Mouse (Mus musculus) heart, adult 9 months (tissue): ENCODE measurements at regions not wholly inside any gene's neighbourhood (a gene's known extent, or its start where the extent isn't known, plus 50 kb on each side); places are given as distances from the start of the nearest gene placed in this dataset.

Experiments
- DNase-seq, 2 experiments: peaks; one replicate each; pipeline ENCODE4 v3.0.0; 2022; ENCODE audit warnings: low spot score in 2 of 2

DNA sequence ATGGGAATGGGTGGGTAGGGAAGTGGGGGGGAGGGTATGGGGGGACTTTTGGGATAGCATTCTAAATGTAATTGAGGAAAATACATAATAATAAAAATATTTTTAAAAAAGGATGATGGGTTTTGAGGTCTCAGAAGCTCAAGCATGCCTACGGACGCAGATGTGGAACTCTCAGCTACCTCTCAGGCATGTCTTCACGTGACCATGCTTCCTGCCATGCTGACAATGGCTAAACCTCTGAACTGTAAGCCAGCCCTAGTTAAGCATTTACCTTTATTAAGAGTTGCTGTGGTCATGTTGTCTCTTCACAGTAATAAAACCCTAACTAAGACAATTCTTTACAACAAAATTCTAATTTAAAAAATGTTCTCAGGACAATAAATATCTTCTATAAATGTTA is 80.0 kb downstream of the Tex36 start:
- no peak for DNase-seq

GRCm38 (mm10) chr7:133518926-133519325 is 83.0 kb downstream of the Tex36 start:
- DNase-seq, result no peak

- no peak for DNase-seq
Observed at GRCm38 (mm10) chr7:133517576-133517975, 84.4 kb downstream of the Tex36 start.

GRCm38 (mm10) chr7:133510926-133511325 is 91.0 kb downstream of the Tex36 start:
- DNase-seq, result no peak

GRCm38 (mm10) chr7:133509486-133509885 is 92.5 kb downstream of the Tex36 start:
- no peak for DNase-seq

DNA sequence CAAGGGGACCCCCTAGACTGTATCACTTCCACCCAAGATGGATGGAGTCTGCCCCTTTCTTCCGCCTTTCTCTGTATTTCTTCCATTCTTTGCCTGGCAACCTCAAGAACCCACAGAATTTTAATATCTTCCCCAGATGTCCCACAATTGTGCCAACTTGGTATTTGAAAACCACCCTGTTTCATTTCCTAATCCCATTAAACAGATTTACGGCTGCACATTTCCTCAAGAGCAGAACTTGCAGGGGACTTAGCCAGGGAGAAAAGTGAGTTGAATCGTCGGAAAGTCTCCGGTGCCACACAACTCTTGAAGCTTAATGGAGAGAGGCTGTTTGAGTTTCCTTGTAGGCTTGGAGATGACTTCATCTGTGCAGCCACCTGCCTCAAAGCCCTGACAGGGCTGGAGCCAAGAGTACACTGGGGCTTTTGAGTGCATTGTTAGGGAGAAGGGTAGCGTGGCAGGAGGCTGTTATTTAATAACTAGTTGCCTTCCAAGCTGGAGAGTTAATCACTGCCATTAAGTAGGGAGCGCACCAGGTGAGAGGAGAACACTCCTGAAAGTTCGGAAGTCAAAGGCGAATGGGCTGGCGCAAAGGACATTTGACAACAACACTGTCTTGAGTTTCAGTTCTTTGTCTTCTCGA is 93.5 kb downstream of the Tex36 start:
- DNase-seq, result no peak

- DNase-seq, result no peak
Observed at GRCm38 (mm10) chr7:133505628-133506027, 96.3 kb downstream of the Tex36 start.

DNA sequence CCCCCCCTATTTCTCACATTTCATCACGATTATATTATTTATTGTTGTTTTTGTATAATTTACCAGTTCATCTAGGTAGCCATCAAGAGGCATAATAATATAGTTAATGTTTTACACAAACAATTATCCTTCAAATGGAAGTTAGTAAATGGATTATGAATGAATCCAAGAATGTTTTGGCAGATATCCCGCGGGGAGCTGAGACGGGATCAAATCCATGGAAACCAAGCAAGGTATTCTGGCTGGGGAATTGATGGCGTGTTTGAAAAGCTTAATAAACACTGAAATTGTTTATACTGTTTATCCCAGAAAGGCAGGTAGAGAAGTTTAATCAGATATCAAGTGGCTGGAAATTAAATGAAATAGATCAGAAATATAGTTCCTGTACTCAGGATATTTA is 98.0 kb downstream of the Tex36 start:
- no peak for DNase-seq

DNA sequence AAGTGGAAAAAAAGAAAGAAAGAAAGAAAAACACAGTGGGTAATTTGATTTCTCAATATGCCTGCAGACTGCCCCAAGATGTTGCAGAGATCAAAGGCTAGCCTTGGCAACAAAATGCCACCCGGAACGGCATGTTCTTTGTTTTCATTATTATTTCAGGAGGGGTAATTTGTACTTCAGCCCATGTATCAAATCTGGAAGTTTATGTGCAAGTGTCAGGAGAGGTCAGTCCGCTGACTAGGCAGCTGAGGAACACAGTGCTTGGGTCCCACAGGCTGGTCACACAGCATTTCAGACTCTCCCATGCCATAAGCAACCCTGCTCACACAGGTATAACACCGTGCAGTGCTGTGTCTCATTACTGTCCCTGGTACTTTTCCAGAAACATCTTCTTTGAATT is 99.2 kb downstream of the Tex36 start:
- DNase-seq, result no peak

DNA sequence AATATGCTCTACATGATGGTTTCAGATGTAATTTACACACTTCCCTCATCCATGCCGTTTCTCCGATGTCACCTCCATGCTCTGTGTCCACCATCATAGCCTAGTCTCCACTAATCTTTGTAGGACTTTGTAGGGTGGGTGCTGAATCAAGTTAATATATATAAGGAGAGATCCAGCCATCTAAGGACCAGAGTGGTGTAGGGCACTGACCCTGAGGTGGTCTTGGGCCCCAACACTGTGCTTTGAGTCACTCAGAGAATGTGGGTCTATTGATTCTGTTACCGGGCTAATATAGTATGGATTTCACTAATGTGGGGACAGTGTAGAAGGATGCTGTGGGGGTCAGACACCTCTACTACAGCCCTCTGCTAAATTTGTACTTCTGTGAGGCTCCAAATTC is 104.4 kb downstream of the Tex36 start:
- no peak for DNase-seq

DNA sequence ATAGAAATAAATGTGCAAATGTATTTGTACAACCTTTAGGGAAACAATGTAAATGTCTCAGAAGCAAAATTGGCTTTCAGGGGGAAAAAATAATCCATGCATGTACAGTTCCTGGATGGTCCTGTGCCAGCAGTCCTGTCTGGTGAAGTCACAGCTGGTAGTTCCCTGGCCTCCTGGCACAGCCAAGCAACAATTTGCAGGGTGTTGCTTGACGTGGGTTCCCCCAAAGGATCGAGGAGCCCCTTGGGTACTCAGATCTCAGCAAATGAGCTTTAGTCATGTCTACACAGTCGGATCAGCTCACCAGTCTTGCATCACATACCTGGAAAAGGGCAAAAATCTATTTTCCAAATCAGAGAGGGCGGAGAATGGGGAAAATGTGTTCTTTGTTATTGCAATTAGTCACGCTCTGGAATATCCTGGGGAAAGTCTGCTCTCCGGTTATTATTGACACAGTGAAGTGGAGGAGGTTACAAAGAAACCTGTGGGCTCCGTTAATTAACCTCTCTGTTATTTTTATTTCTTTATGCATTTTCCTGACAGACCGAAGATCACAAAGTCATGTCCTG is 106.9 kb downstream of the Tex36 start:
- DNase-seq, result no peak

GRCm38 (mm10) chr7:133494256-133494981 is 107.5 kb downstream of the Tex36 start:
- DNase-seq, result no peak

DNA sequence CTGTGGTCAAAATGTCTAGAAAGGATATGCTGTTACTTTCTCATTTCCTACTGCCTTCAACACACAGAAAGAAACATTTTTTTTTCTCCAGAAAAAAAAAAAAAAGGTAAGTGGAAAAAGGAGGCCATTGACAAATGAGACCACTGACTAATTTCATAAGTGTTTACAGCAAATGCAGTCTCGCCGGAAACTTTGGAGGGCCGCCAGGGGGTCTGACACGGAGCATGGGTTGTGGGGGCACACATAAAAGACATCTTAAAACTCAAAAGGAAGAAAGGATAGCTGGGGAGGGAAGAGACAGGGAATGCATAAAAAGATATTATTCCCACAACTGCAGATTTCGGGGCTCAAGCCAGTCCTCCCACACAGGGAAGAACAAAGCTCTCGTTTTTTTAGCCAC is 109.3 kb downstream of the Tex36 start:
- no peak for DNase-seq

DNA sequence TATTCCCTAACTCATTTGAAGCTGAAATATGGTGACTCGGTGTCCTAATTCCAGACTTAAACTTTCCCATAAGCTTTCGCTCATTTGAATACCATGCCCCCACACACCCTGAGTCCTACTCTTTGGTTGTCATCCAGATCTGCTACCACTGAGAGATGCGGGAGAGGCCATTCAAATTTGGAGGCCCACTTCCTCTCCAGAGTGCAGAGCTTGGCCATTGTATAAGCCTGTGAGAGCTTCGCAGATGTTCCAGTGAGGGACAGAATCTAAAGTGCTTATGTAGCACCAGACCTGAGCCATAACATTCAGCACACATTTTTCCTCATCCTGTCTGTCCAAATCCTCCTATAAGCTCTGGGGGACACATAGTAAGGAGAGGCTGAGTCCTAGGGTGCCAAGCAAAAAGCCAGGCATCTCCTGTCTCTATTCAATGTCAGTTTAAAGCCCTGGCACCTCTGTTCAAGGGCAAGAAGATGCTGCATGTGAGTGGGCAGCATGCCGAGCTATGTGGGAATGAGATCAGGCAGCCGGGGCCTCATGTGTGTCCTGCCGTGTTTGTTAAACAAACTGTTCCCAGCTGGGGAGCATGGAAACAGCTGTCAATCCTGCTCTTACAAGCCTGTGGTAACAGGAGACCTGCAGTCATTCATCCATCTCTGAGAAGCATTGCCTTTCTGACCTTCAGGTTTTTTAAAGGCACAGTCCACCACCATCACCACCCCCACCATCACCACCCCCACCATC is 113.9 kb downstream of the Tex36 start:
- DNase-seq, result no peak

DNA sequence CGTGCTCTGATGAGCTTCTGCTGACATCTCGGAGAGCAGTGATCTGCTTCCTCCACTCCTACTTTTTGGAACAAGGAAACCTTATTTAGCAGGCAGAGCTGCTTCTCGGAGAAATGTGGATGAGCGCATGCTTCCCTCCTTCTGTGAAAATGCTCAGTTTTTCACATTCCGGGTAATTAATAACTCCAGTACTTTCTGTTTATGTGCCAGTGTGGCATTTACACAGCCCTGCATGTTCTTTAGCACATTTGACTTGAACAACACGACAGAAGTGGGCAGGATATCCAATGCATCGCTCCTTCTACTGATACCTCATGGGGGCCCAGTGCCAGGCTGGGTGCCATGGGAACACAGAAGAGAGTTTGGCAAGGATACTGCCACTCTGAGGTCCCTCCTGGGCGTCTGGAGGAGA is 117.5 kb downstream of the Tex36 start:
- no peak for DNase-seq

- no peak for DNase-seq
Observed at GRCm38 (mm10) chr7:133481529-133481928, 120.4 kb downstream of the Tex36 start.

DNA sequence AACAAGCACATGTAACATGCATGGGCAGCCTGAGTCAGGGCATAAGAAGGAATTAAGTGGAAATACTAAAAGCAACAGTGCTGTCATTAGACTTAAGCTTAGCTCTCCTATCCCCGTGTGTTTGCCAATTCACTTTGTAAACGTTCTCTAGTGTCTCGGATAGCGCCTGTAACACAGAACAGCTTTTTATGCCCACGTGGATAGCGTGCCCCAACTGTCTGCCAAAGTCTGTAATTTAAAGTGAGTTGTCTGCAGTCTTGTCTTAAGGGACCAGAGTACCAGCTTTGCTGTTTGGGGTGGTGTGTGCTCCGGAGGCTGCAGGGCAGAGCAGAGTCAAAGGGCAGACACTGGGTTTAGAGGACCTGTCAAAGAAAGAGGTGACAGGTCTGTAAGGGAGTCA is 122.3 kb downstream of the Tex36 start:
- no peak for DNase-seq

DNA sequence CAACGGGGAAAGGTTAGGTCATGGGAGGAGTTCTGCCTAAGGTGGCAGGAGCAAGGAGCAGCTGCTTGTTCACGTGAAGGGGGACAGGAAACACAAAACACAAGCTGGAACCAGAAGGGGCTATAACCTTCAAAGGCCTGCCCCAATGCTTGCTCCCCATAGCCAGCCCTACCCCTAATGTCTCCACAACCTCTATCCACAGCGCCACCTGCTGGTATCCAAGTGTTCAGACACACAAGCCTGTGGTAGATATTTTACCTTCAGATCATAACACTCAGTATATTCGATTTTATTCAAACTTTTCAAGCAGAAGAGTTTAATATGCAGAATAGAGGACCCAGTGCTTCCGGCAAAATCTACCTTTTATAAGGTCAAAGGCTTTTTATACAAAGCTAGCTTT is 124.0 kb downstream of the Tex36 start:
- DNase-seq, result no peak

- DNase-seq, result no peak
Observed at GRCm38 (mm10) chr7:133477221-133477620, 124.7 kb downstream of the Tex36 start.

GRCm38 (mm10) chr7:133471706-133472105 is 130.3 kb downstream of the Tex36 start:
- DNase-seq, result no peak

GRCm38 (mm10) chr7:133470620-133470958 is 131.4 kb downstream of the Tex36 start:
- no peak for DNase-seq

- DNase-seq, result no peak
Observed at GRCm38 (mm10) chr7:133469952-133470619, 131.9 kb downstream of the Tex36 start.
